Mouse (Mus musculus) CH12.LX (cell line): Measurements from ENCODE around the gene Gtf2h4. TPM values are rescaled to one million over a fixed set of nuclear protein-coding genes. Genes with fewer than 3 reads are reported as not detected.

Experiments
- DNase-seq: peaks from one replicate; pipeline ENCODE4 v3.0.0-alpha.2; 2013; ENCODE audit errors: extremely low read depth
- H3K27ac ChIP-seq: 2 replicates; pipeline ENCODE4 v1.5.1; 2012; ENCODE audit warnings: low read depth, mild to moderate bottlenecking, control low read depth, moderate library complexity; ENCODE audit not compliant: insufficient read depth
- H3K27me3 ChIP-seq: replicated peaks from 2 replicates; pipeline ENCODE3; 2012; ENCODE audit warnings: inconsistent platforms
- H3K36me3 ChIP-seq, 2 experiments: replicated peaks in 1 of 2; 2 replicates each; pipeline versions ENCODE3 to v1.6.1; 2012; ENCODE audit warnings: inconsistent platforms in 1 of 2, low read length in 1 of 2, mild to moderate bottlenecking in 1 of 2, mixed read lengths in 1 of 2, moderate library complexity in 1 of 2; ENCODE audit not compliant: control insufficient read depth in 1 of 2, insufficient read depth in 1 of 2
- H3K4me1 ChIP-seq, 2 experiments: 2 replicates each; pipeline ENCODE4 v1.6.1; 2012; ENCODE audit warnings: inconsistent platforms in 1 of 2, moderate library complexity in 1 of 2; ENCODE audit not compliant: insufficient read depth in 2 of 2, control insufficient read depth in 1 of 2
- H3K4me2 ChIP-seq: 2 replicates; pipeline ENCODE4 v1.6.1; 2012; ENCODE audit warnings: low read depth, mild to moderate bottlenecking, control low read depth; ENCODE audit not compliant: poor library complexity, insufficient read depth, severe bottlenecking
- H3K4me3 ChIP-seq, 3 experiments: fragments of 150-350 bp in 1 of 3; sonication (generic) in 1 of 3; replicated peaks in 1 of 3; 2 replicates each; pipeline versions ENCODE3 to v1.5.1; 2011 to 2012; ENCODE audit warnings: low read depth in 2 of 3, low read length in 2 of 3, mild to moderate bottlenecking in 2 of 3, moderate library complexity in 2 of 3, control low read depth in 1 of 3, improper control_type of control experiment in 1 of 3, inconsistent platforms in 1 of 3, mixed read lengths in 1 of 3; ENCODE audit not compliant: poor library complexity in 1 of 3
- H3K79me2 ChIP-seq: replicated peaks from 2 replicates; pipeline ENCODE4 v1.6.1; 2012; ENCODE audit warnings: mild to moderate bottlenecking, moderate library complexity; ENCODE audit not compliant: control insufficient read depth, poor library complexity, insufficient read depth, severe bottlenecking; ENCODE audit errors: extremely low read depth
- H3K9ac ChIP-seq: 2 replicates; pipeline ENCODE4 v1.6.1; 2012; ENCODE audit warnings: low read depth, mild to moderate bottlenecking, control low read depth, moderate library complexity; ENCODE audit not compliant: insufficient read depth
- H3K9me3 ChIP-seq: replicated peaks from 2 replicates; pipeline ENCODE3; 2012; ENCODE audit warnings: low read length, inconsistent platforms, mixed read lengths
- BHLHE40 ChIP-seq: IDR thresholded peaks from 2 replicates; pipeline ENCODE4 v1.6.1; 2011; ENCODE audit warnings: mild to moderate bottlenecking, low read depth, low read length, improper control_type of control experiment
- CHD1 ChIP-seq: IDR thresholded peaks from 2 replicates; pipeline ENCODE4 v1.6.1; 2012; ENCODE audit warnings: low read depth, low read length, improper control_type of control experiment, inconsistent platforms
- CTCF ChIP-seq, 2 experiments: IDR thresholded peaks in 1 of 2; conservative IDR thresholded peaks in 1 of 2; 2 replicates each; pipeline ENCODE4 v1.5.1; 2011 to 2012; ENCODE audit warnings: low read depth in 2 of 2, low read length in 2 of 2, improper control_type of control experiment in 1 of 2, inconsistent platforms in 1 of 2, mild to moderate bottlenecking in 1 of 2, moderate library complexity in 1 of 2
- ELF1 ChIP-seq: IDR thresholded peaks from 2 replicates; pipeline ENCODE4 v1.6.1; 2014; ENCODE audit warnings: low read depth, mild to moderate bottlenecking, inconsistent platforms, low read length, improper control_type of control experiment
- EP300 ChIP-seq: IDR thresholded peaks from 2 replicates; pipeline ENCODE4 v1.6.1; 2011; ENCODE audit warnings: low read length, improper control_type of control experiment
- ETS1 ChIP-seq: conservative IDR thresholded peaks from 2 replicates; pipeline ENCODE4 v1.6.1; 2012; ENCODE audit warnings: low read depth, mild to moderate bottlenecking, inconsistent platforms, low read length, improper control_type of control experiment, moderate library complexity
- HCFC1 ChIP-seq: IDR thresholded peaks from 2 replicates; pipeline ENCODE4 v1.6.1; 2012; ENCODE audit warnings: low read depth, mild to moderate bottlenecking, inconsistent platforms, low read length, improper control_type of control experiment
- IRF4 ChIP-seq: IDR thresholded peaks from 2 replicates; pipeline ENCODE4 v1.6.1; 2014; ENCODE audit warnings: low read depth, mild to moderate bottlenecking, inconsistent platforms, low read length, improper control_type of control experiment
- JUN ChIP-seq: IDR thresholded peaks from 2 replicates; pipeline ENCODE4 v1.6.1; 2011; ENCODE audit warnings: low read depth, mild to moderate bottlenecking, low read length, improper control_type of control experiment, moderate library complexity; ENCODE audit not compliant: insufficient read depth
- JUND ChIP-seq: conservative IDR thresholded peaks from 2 replicates; pipeline ENCODE4 v1.6.1; 2011; ENCODE audit warnings: low read depth, low read length, improper control_type of control experiment
- MAFK ChIP-seq: IDR thresholded peaks from 2 replicates; pipeline ENCODE4 v1.6.1; 2011; ENCODE audit warnings: low read length, improper control_type of control experiment; ENCODE audit not compliant: insufficient replicate concordance
- MAZ ChIP-seq: IDR thresholded peaks from 2 replicates; pipeline ENCODE4 v1.6.1; 2012; ENCODE audit warnings: low read depth, mild to moderate bottlenecking, inconsistent platforms, low read length, improper control_type of control experiment, moderate library complexity
- MEF2A ChIP-seq: IDR thresholded peaks from 2 replicates; pipeline ENCODE4 v1.6.1; 2014; ENCODE audit warnings: low read depth, mild to moderate bottlenecking, inconsistent platforms, low read length, improper control_type of control experiment, borderline replicate concordance
- MXI1 ChIP-seq: IDR thresholded peaks from 2 replicates; pipeline ENCODE4 v1.6.1; 2011; ENCODE audit warnings: mild to moderate bottlenecking, low read depth, low read length, improper control_type of control experiment
- MYC ChIP-seq: IDR thresholded peaks from 2 replicates; pipeline ENCODE4 v1.6.1; 2011; ENCODE audit warnings: low read depth, mild to moderate bottlenecking, improper control_type of control experiment, low read length
- TBP ChIP-seq: conservative IDR thresholded peaks from 2 replicates; pipeline ENCODE4 v1.6.1; 2011; ENCODE audit warnings: low read depth, low read length, improper control_type of control experiment
- USF2 ChIP-seq: conservative IDR thresholded peaks from 2 replicates; pipeline ENCODE4 v1.6.1; 2011; ENCODE audit warnings: low read depth, low read length, improper control_type of control experiment
- ZC3H11A ChIP-seq: IDR thresholded peaks from 2 replicates; pipeline ENCODE4 v1.6.1; 2012; ENCODE audit warnings: low read depth, mild to moderate bottlenecking, inconsistent platforms, low read length, improper control_type of control experiment
- dilution Hi-C: fragments of 300-500 bp; cut with MboI; formaldehyde crosslinking; loops from 2 replicates; pipeline ENCODE4 v1.14.3; 2020; ENCODE audit warnings: low sequenced_read_pairs; ENCODE audit not compliant: extremely low pct_unique_long_range_greater_than_20kb, extremely low pct_ligation_motif_present
- in situ Hi-C: fragments of 300-500 bp; cut with MboI; formaldehyde crosslinking; loops from 3 replicates; pipeline ENCODE4 v1.14.3; 2019; ENCODE audit warnings: low sequenced_read_pairs, low pct_ligation_motif_present, low pct_unique_long_range_greater_than_20kb, mixed read lengths
- polyA plus RNA-seq: library from polyadenylated mRNA; unstranded; fragments of >175 nt; gene quantifications from 2 replicates; pipeline ENCODE4 v1.2.1, GENCODE M21; 2012; ENCODE audit warnings: low read depth; ENCODE audit not compliant: insufficient read length
- total RNA-seq, 2 experiments: library from RNA; depleted of rRNA; stranded (reverse); fragments of 300-350 nt in 1 of 2; fragments of >200 nt in 1 of 2; gene quantifications; 2 replicates each; pipeline ENCODE4 v1.2.3; 2012 to 2014

Gtf2h4 gene
- total and polyA plus RNA-seq, 3 experiments: 40.0 to 55.7 (median 40.7) TPM

DNA sequence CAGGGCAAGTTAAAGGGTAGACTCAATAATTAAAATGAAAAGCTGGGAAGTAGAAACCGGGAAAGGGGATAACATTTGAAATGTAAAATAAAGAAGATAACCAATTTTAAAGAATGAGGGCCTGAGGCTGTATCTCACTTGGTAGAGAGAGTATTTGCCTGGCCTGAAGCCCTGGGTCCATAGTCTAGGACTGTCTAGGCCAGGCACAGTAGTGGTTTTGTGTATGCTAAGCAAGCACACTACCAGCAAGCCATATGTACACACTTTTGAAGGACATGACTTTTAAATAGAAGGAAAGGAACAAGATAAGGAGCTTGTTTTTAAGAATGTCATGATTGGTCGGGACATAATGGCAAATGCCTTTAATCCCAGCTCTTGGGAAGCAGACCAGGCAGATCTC lies 35.1 kb upstream of the Gtf2h4 start:
- Histone ChIP-seq H3K9me3 (no peaks in the 10 kb centered on the region), H3K36me3 (no peaks in the 10 kb centered on the region), H3K9ac (no peak overlapping the region), H3K4me3 (no peak overlapping the region), H3K4me1 (peaks cover 3 to 20% of the 10 kb centered on the region in 2 experiments; a peak in 2 of 4 replicates), H3K4me2 (no peak overlapping the region), H3K27me3 (peaks cover 29% of the 10 kb centered on the region), H3K27ac (no peak overlapping the region), H3K79me2 (no peaks in the 10 kb centered on the region)
- in situ Hi-C loops (no loop called here), dilution Hi-C loops (no loop called here)
- TF ChIP-seq MXI1 (no peak), TBP (no peak), MYC (no peak), JUND (no peak), USF2 (no peak), ZC3H11A (no peak), MAFK (no peak), MEF2A (no peak), CHD1 (no peak)
- DNase-seq: no peak

DNA sequence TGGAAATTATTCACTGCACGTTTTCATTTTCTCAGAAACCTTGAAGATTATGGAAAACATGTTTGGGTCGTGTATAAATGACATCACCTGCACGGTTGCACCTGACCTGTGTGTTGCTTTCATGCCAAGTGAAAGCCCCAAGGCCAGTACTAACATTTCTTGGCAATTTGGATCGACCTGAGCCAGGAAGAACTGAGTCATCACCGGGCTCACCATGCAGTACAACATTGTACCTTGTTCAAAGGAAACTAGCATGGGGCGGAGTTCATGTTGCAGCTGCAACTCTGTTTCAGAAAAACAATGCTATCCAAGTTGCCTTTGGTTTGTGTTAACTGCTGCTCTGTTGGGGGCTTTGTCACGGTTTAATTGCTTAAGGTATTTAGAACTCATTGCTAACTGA lies 34.4 kb upstream of the Gtf2h4 start:
- no peak for TF ChIP-seq MAZ
- peak; percentile 75 for TF ChIP-seq JUND
- TF ChIP-seq JUN: peak; percentile 38; the same call in 1 of the 2 replicates
- TF ChIP-seq IRF4: 0 out of 2 replicates have a peak, but pooled peaks have one; percentile 16
- peak; percentile 94 for TF ChIP-seq BHLHE40
- TF ChIP-seq HCFC1: no peak
- no peak for TF ChIP-seq ELF1
- TF ChIP-seq CTCF (conservative IDR thresholded peaks at IDR 0.05 in 1 of 2, IDR thresholded peaks at IDR 0.05 in 1 of 2; ENCODE audit: low read depth in 2 of 2, low read length in 2 of 2): no peak
- TF ChIP-seq ETS1: peak; percentile 51; the same call in 1 of the 2 replicates
- TF ChIP-seq EP300: 0 out of 2 replicates have a peak, but pooled peaks have one; percentile 12
- TF ChIP-seq, all 38 proteins: peak for 6
- no peak overlapping the region for H3K9ac ChIP-seq
- peaks cover 31% of the 10 kb centered on the region for H3K27me3 ChIP-seq
- no peak overlapping the region for H3K27ac ChIP-seq
- H3K9me3 ChIP-seq: no peaks in the 10 kb centered on the region
- H3K4me3 ChIP-seq: no peak overlapping the region
- H3K79me2 ChIP-seq: no peaks in the 10 kb centered on the region
- DNase-seq: peak; percentile 19
- peaks cover 3 to 21% of the 10 kb centered on the region in 2 experiments; a peak in 2 of 4 replicates for H3K4me1 ChIP-seq
- H3K4me2 ChIP-seq: no peak overlapping the region
- dilution Hi-C loops: no loop called here
- in situ Hi-C loops: no loop called here
- H3K36me3 ChIP-seq: no peaks in the 10 kb centered on the region
